Mouse (Mus musculus) testis, adult 2 months (tissue): Measurements from ENCODE around the gene Icosl.
"Not testable (repeated sequence)": the region's sequence is repeated elsewhere in the genome, so short reads cannot be mapped to it uniquely, and the experiment has no call there.

Experiments
- CTCF ChIP-seq: fragments of 200-500 bp; IDR thresholded peaks from 2 replicates; pipeline ENCODE4 v1.5.1; 2012; ENCODE audit warnings: low read depth, mild to moderate bottlenecking, inconsistent platforms, low read length, moderate library complexity; ENCODE audit not compliant: control insufficient read depth, insufficient read depth, insufficient replicate concordance
- POLR2A ChIP-seq: fragments of 200-500 bp; IDR thresholded peaks from 2 replicates; pipeline ENCODE4 v1.6.1; 2012; ENCODE audit warnings: low read depth, mild to moderate bottlenecking, inconsistent platforms, low read length, moderate library complexity; ENCODE audit not compliant: control insufficient read depth

GRCm38 (mm10) chr10:78019984-78020383 is 49.1 kb upstream of the Icosl start:
- TF ChIP-seq CTCF, POLR2A: not testable (repeated sequence)
